9 mouse cellular contexts compared by ENCODE assay signal in the genomic region with DNA sequence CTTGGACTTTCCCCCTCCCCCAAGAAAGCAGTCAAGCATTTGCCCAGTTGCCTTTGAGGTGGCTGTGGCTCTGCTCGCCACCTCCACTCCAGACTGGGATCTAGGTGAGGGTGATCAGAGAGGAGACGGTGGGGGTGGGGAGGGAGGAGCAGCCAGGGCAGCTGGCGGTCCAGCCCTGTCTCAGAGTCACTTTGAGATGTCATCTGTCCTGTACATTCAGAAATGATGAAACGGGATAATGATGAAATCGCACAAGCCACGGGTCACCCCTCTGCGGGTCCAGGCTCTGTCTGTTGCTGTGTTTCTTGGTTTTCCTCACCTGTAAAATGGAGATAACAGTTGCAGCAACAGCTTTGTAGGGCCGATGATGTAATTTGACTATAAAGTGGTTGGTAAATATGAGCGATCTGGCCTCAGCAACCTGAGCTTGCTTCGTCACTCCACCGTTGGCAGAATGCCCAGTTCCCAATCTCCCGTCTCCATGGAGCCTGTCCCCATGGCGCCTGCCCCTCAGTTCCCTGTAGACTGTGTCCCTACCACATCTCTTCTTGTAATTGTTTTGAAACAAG. TPM values are rescaled to one million over a fixed set of nuclear protein-coding genes. Genes with fewer than 3 reads are reported as not detected.
DNase-seq lines count a peak whose midpoint lies in the region; ATAC-seq and TF ChIP-seq lines count a peak whose summit lies in the region.
"Had no signal": no experiment of that assay in that cellular context is flagged by ENCODE, and none has a peak within 500 bp of the region (broad histone marks: within the 10 kb centered on the region; RNA-seq: fewer than 3 reads in every experiment).

No protein-coding gene starts in this region.

- H3K36me3 ChIP-seq in MEL (ENCODE audit: control insufficient read depth in 1 of 2, insufficient read depth in 2 of 2, low read length in 2 of 2): peaks cover 0 to 15% of the 10 kb centered on the region in 2 experiments; a peak in 2 of 4 replicates
- no peaks in the 10 kb centered on the region for H3K36me3 ChIP-seq in forebrain, embryonic 15.5 days
- H3K36me3 ChIP-seq in lung, embryonic 16.5 days (ENCODE audit: control insufficient read depth, insufficient read depth, low read length): no peaks in the 10 kb centered on the region

- no peak for TF ChIP-seq CTCF in MEL (IDR thresholded peaks at IDR 0.05 in 2 of 3, conservative IDR thresholded peaks at IDR 0.05 in 1 of 3; ENCODE audit: control insufficient read depth in 1 of 3, insufficient read depth in 1 of 3, low read depth in 2 of 3, low read length in 3 of 3, poor library complexity in 1 of 3, severe bottlenecking in 1 of 3)
- no peak for TF ChIP-seq CTCF in brain, embryonic 14.5 days (IDR thresholded peaks at IDR 0.05; ENCODE audit: borderline replicate concordance, extremely low read depth, insufficient read depth, insufficient read length)

- peak overlapping the region; percentile 17 to 29; a peak in 3 of 4 replicates for H3K4me3 ChIP-seq in MEL (ENCODE audit: control insufficient read depth in 1 of 2, insufficient read depth in 1 of 2, low read depth in 2 of 2, low read length in 2 of 2)
- no peak overlapping the region for H3K4me3 ChIP-seq in forebrain, embryonic 15.5 days
- H3K4me3 ChIP-seq in lung, embryonic 16.5 days (ENCODE audit: low read length): peak overlapping the region; percentile 32
- H3K4me3 ChIP-seq: erythroblast, embryonic 14.5 days had no signal

- peaks cover 17 to 30% of the 10 kb centered on the region in 2 experiments for H3K4me1 ChIP-seq in MEL (ENCODE audit: control insufficient read depth in 1 of 2, insufficient read depth in 2 of 2, low read length in 2 of 2)
- peaks cover 18% of the 10 kb centered on the region for H3K4me1 ChIP-seq in forebrain, embryonic 15.5 days
- peaks cover 26% of the 10 kb centered on the region for H3K4me1 ChIP-seq in lung, embryonic 16.5 days (replicated peaks; ENCODE audit: control insufficient read depth, insufficient read depth, low read length)

- no peaks in the 10 kb centered on the region for H3K9me3 ChIP-seq in MEL (replicated peaks; ENCODE audit: insufficient read depth, low read length)
- no peaks in the 10 kb centered on the region for H3K9me3 ChIP-seq in forebrain, embryonic 15.5 days
- H3K9me3 ChIP-seq in lung, embryonic 16.5 days (ENCODE audit: control insufficient read depth, low read length): no peaks in the 10 kb centered on the region

- peak; percentile 49 for ATAC-seq in forebrain, embryonic 15.5 days (replicated peaks)
- ATAC-seq in lung, embryonic 16.5 days (ENCODE audit: low read depth): peak; percentile 91

- no peak for TF ChIP-seq RAD21 in MEL (IDR thresholded peaks at IDR 0.05; ENCODE audit: low read depth, low read length)

- peak overlapping the region; percentile 40 for H3K9ac ChIP-seq in MEL (ENCODE audit: control insufficient read depth, low read depth, low read length, poor library complexity, severe bottlenecking)
- H3K9ac ChIP-seq in forebrain, embryonic 15.5 days (replicated peaks): no peak overlapping the region
- H3K9ac ChIP-seq in lung, embryonic 16.5 days (ENCODE audit: low read length): peak overlapping the region; percentile 45

- 26% methylated on average over 13 of the region's 13 CpGs for WGBS in forebrain, embryonic 15.5 days
- WGBS in lung, embryonic 16.5 days: 9% methylated on average over 13 of the region's 13 CpGs

- DNase-seq in MEL (ENCODE audit: low read depth, low spot score): peak; percentile 95
- peak; percentile 92 for DNase-seq in brain, embryonic 14.5 days (ENCODE audit: low read depth)
- peak; percentile 92 for DNase-seq in heart, postnatal 4 days
- peak; percentile 78 to 87 for DNase-seq in layer of hippocampus, adult 8-10 months (ENCODE audit: low spot score in 2 of 2)
- peak; percentile 79 for DNase-seq in right cerebral cortex, adult 18-20 months
- DNase-seq in thymus, adult 18-20 months: no peak

- TF ChIP-seq EP300 in MEL (IDR thresholded peaks at IDR 0.05; ENCODE audit: low read depth in 1 of 2, low read length in 2 of 2): peak; percentile 75 to 79

- peak overlapping the region; percentile 72 for H3K27ac ChIP-seq in MEL (ENCODE audit: control insufficient read depth, low read depth, low read length)
- H3K27ac ChIP-seq in forebrain, embryonic 15.5 days (replicated peaks): peak overlapping the region; percentile 67
- H3K27ac ChIP-seq in lung, embryonic 16.5 days (ENCODE audit: low read length): peak overlapping the region; percentile 79

- H3K27me3 ChIP-seq in MEL (ENCODE audit: control insufficient read depth in 1 of 2, insufficient read depth in 2 of 2, low read length in 2 of 2): no peaks in the 10 kb centered on the region
- H3K27me3 ChIP-seq in forebrain, embryonic 15.5 days: no peaks in the 10 kb centered on the region
- H3K27me3 ChIP-seq in lung, embryonic 16.5 days (ENCODE audit: control insufficient read depth, insufficient read depth, low read depth, low read length): no peaks in the 10 kb centered on the region

- peak overlapping the region; percentile 41 for H3K4me2 ChIP-seq in forebrain, embryonic 15.5 days (replicated peaks)
- H3K4me2 ChIP-seq in lung, embryonic 16.5 days (ENCODE audit: low read depth, low read length): peak overlapping the region; percentile 63

- H3K79me2 ChIP-seq in MEL (ENCODE audit: control insufficient read depth, insufficient read depth, low read length, poor library complexity): no peaks in the 10 kb centered on the region

- TF ChIP-seq POLR2A in MEL (IDR thresholded peaks at IDR 0.05; ENCODE audit: control insufficient read depth in 1 of 2, insufficient read depth in 1 of 2, low read depth in 1 of 2, low read length in 2 of 2, poor library complexity in 1 of 2): no peak
- no peak for TF ChIP-seq POLR2A in brain, embryonic 14.5 days (IDR thresholded peaks at IDR 0.05; ENCODE audit: borderline replicate concordance, extremely low read depth, insufficient read depth, insufficient read length, poor library complexity, severe bottlenecking)

TF ChIP-seq in MEL, 35 proteins besides CTCF, POLR2A, EP300 and RAD21 (continues in another document):
- TF ChIP-seq POLR2AphosphoS5 (IDR thresholded peaks at IDR 0.05; ENCODE audit: borderline replicate concordance, low read depth, low read length) (no peak), ZC3H11A (IDR thresholded peaks at IDR 0.05; ENCODE audit: low read depth, low read length) (no peak), UBTF (IDR thresholded peaks at IDR 0.05; ENCODE audit: borderline replicate concordance, insufficient read depth, low read depth, low read length) (no peak), MAFK (IDR thresholded peaks at IDR 0.05; ENCODE audit: borderline replicate concordance, low read depth, low read length) (peak; percentile 44; the same call in 1 of the 2 replicates), ZNF384 (IDR thresholded peaks at IDR 0.05; ENCODE audit: low read depth, low read length) (no peak), ZKSCAN1 (IDR thresholded peaks at IDR 0.05; ENCODE audit: low read depth, low read length) (no peak), GABPA (IDR thresholded peaks at IDR 0.05; ENCODE audit: low read depth, low read length) (peak; percentile 63), MYC (IDR thresholded peaks at IDR 0.05; ENCODE audit: low read depth, low read length) (no peak), BHLHE40 (IDR thresholded peaks at IDR 0.05; ENCODE audit: borderline replicate concordance, low read depth, low read length) (peak; percentile 56; the same call in 1 of the 2 replicates), CHD2 (IDR thresholded peaks at IDR 0.05; ENCODE audit: low read length) (no peak), NELFE (IDR thresholded peaks at IDR 0.05; ENCODE audit: low read depth, low read length) (no peak), ELF1 (IDR thresholded peaks at IDR 0.05; ENCODE audit: low read depth, low read length) (peak; percentile 75; the same call in 1 of the 2 replicates), RCOR1 (IDR thresholded peaks at IDR 0.05; ENCODE audit: low read depth, low read length) (peak; percentile 55), MAZ (IDR thresholded peaks at IDR 0.05; ENCODE audit: low read depth, low read length) (no peak), USF2 (IDR thresholded peaks at IDR 0.05; ENCODE audit: borderline replicate concordance in 1 of 2, insufficient read depth in 1 of 2, low read depth in 1 of 2, low read length in 2 of 2) (no peak), GATA1 (IDR thresholded peaks at IDR 0.05; ENCODE audit: low read depth, low read length) (peak; percentile 63; the same call in 1 of the 2 replicates)

RNA-seq across cellular contexts. Expression of a gene that starts 8.1 kb away (rescaled TPM):
- 2.6 and 40.6 TPM in 2 replicates for total RNA-seq in MEL (2012; rRNA removed)
- polyA plus RNA-seq in MEL (2012; ENCODE audit: insufficient read depth in 1 of 2, insufficient read length in 2 of 2, low read depth in 1 of 2, low replicate concordance in 2 of 2, missing spikeins in 1 of 2): 10 to 100 TPM in 1 of 2 experiments, not detected in 1; 11.6 TPM
- 82.4 and 114 TPM in 2 replicates for polyA plus RNA-seq in brain, embryonic 14.5 days (2012; rRNA removed)
- polyA plus RNA-seq in forebrain, embryonic 15.5 days (2015; fragmentation: Nextera tagmentation; extraction: Ambion mirVana): 90.0 and 92.5 TPM in 2 replicates
- 10 to 100 TPM; 31.4 to 36.9 TPM for total RNA-seq in heart, postnatal 4 days (2021)
- 10 to 100 TPM; 51.3 to 71.6 (median 61.4) TPM for total RNA-seq in layer of hippocampus, adult 8-10 months (2022)
- polyA plus RNA-seq in lung, embryonic 16.5 days (2015; fragmentation: Nextera tagmentation; extraction: Ambion mirVana): 36.3 and 39.3 TPM in 2 replicates

RNA-seq across cellular contexts. Expression of a gene that starts 59.1 kb away (rescaled TPM):
- 17.0 and 17.1 TPM in 2 replicates for total RNA-seq in MEL (2012; rRNA removed)
- 10 to 100 TPM in 1 of 2 experiments, not detected in 1; 37.9 TPM for polyA plus RNA-seq in MEL (2012; ENCODE audit: insufficient read depth in 1 of 2, insufficient read length in 2 of 2, low read depth in 1 of 2, low replicate concordance in 2 of 2, missing spikeins in 1 of 2)
- 32.8 and 36.3 TPM in 2 replicates for polyA plus RNA-seq in brain, embryonic 14.5 days (2012; rRNA removed)
- 47.9 and 48.9 TPM in 2 replicates for polyA plus RNA-seq in forebrain, embryonic 15.5 days (2015; fragmentation: Nextera tagmentation; extraction: Ambion mirVana)
- total RNA-seq in heart, postnatal 4 days (2021): 10 to 100 TPM; 20.2 to 22.0 TPM
- total RNA-seq in layer of hippocampus, adult 8-10 months (2022): 10 to 100 TPM; 17.0 to 19.1 (median 17.7) TPM
- 48.2 and 51.6 TPM in 2 replicates for polyA plus RNA-seq in lung, embryonic 16.5 days (2015; fragmentation: Nextera tagmentation; extraction: Ambion mirVana)

RNA-seq across cellular contexts. Expression of a gene that starts 59.4 kb away (rescaled TPM):
- total RNA-seq in MEL (2012; rRNA removed): 61.5 and 73.0 TPM in 2 replicates
- 10 to 100 TPM in 1 of 2 experiments, not detected in 1; 53.7 TPM for polyA plus RNA-seq in MEL (2012; ENCODE audit: insufficient read depth in 1 of 2, insufficient read length in 2 of 2, low read depth in 1 of 2, low replicate concordance in 2 of 2, missing spikeins in 1 of 2)
- 85.9 and 112 TPM in 2 replicates for polyA plus RNA-seq in brain, embryonic 14.5 days (2012; rRNA removed)
- polyA plus RNA-seq in forebrain, embryonic 15.5 days (2015; fragmentation: Nextera tagmentation; extraction: Ambion mirVana): 117 TPM in 2 replicates
- total RNA-seq in heart, postnatal 4 days (2021): 10 to 100 TPM; 70.5 to 73.5 TPM
- 10 to 100 TPM; 66.2 to 69.6 (median 67.9) TPM for total RNA-seq in layer of hippocampus, adult 8-10 months (2022)
- polyA plus RNA-seq in lung, embryonic 16.5 days (2015; fragmentation: Nextera tagmentation; extraction: Ambion mirVana): 103 and 104 TPM in 2 replicates

Comparison
In these comparisons a context has a peak if more than half of its experiments do, and no peak if none do; other contexts are left out.
1. DNase-seq: peak in MEL (single experiment), brain, embryonic 14.5 days (single experiment), heart, postnatal 4 days (single experiment), layer of hippocampus, adult 8-10 months (2 of 2) and right cerebral cortex, adult 18-20 months (single experiment); none in thymus, adult 18-20 months (0 of 2).
2. Peak in every context shown above with its lines, with median percentiles within 50 percentile points of each other: H3K27ac ChIP-seq.